Mouse (Mus musculus) spleen, adult 2 months (tissue): ENCODE results near the gene Eme2. TPM values are rescaled to one million over a fixed set of nuclear protein-coding genes. Genes with fewer than 3 reads are reported as not detected.

Experiments
- DNase-seq, 2 experiments: peaks; one replicate each; pipeline versions ENCODE4 v3.0.0 to v3.0.0-alpha.2; 2012 to 2021; ENCODE audit warnings: low spot score in 2 of 2, low read depth in 1 of 2
- H3K27ac ChIP-seq: fragments of 200-500 bp; 2 replicates; pipeline ENCODE4 v1.5.1; 2012; ENCODE audit warnings: low read length, inconsistent platforms; ENCODE audit not compliant: insufficient read depth
- H3K27me3 ChIP-seq: fragments of 200-500 bp; 2 replicates; pipeline ENCODE4 v1.6.1; 2012; ENCODE audit warnings: mild to moderate bottlenecking, moderate library complexity, low read length, inconsistent platforms; ENCODE audit not compliant: control insufficient read depth, insufficient read depth
- H3K36me3 ChIP-seq: fragments of 200-500 bp; 2 replicates; pipeline ENCODE4 v1.6.1; 2012; ENCODE audit warnings: mild to moderate bottlenecking, low read length, inconsistent platforms; ENCODE audit not compliant: control insufficient read depth, insufficient read depth
- H3K4me1 ChIP-seq: fragments of 200-500 bp; 2 replicates; pipeline ENCODE4 v1.6.1; 2011; ENCODE audit warnings: inconsistent platforms; ENCODE audit not compliant: control insufficient read depth, insufficient read depth, insufficient read length
- H3K4me3 ChIP-seq: fragments of 200-500 bp; 2 replicates; pipeline ENCODE4 v1.5.1; 2011; ENCODE audit warnings: mild to moderate bottlenecking, inconsistent platforms; ENCODE audit not compliant: insufficient read depth, insufficient read length; ENCODE audit errors: extremely low read depth
- CTCF ChIP-seq: fragments of 200-500 bp; IDR thresholded peaks from 2 replicates; pipeline ENCODE4 v1.5.1; 2011; ENCODE audit warnings: mild to moderate bottlenecking, inconsistent platforms; ENCODE audit not compliant: insufficient read depth, insufficient read length, insufficient replicate concordance; ENCODE audit errors: extremely low read depth
- POLR2A ChIP-seq: fragments of 200-500 bp; IDR thresholded peaks from 2 replicates; pipeline ENCODE4 v1.6.1; 2011; ENCODE audit warnings: low read depth, low read length, inconsistent platforms
- WGBS: fragments of 180-500 bp; shearing (Covaris S2); methylation state at CpG from one replicate; pipeline ENCODE4 v1.1.7; 2018; 5-methylcytosine and 5-hydroxymethylcytosine counted together
- polyA plus RNA-seq: library from polyadenylated mRNA; depleted of rRNA; stranded (reverse); fragments of >200 nt; gene quantifications from 2 replicates; pipeline ENCODE4 v1.2.3, GENCODE M21; 2012

Gene Eme2
- polyA plus RNA-seq, 1 experiment: 35.2 TPM

DNA sequence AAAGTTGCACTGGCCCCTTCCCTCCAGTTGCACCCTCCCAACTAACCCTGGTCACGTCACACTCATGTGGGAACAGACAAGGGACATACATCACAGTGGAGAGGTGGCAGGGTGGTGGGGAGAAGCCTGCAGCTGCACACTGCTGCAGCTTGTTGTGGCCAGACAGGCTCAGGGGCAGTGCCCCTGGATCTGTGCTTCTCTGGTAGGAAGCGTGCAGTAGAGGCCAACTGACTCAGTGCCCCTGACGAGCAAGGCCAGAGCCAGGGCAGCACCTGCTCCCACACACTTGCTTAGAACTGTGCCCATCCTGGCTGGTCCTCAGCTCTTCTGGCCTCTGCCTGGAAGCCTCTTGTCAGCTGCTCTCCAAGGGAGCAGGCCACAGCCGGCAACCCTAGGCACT is 2.7 kb upstream of the Eme2 start:
- Histone ChIP-seq H3K36me3 (peaks cover 30% of the 10 kb centered on the region), H3K27me3 (no peaks in the 10 kb centered on the region), H3K4me3 (no peak overlapping the region), H3K27ac (no peak overlapping the region), H3K4me1 (peaks cover 14% of the 10 kb centered on the region)
- TF ChIP-seq CTCF: no peak
- no peak for TF ChIP-seq POLR2A
- WGBS: 88% methylated on average over 4 of the region's 4 CpGs
- DNase-seq: no peak

DNA sequence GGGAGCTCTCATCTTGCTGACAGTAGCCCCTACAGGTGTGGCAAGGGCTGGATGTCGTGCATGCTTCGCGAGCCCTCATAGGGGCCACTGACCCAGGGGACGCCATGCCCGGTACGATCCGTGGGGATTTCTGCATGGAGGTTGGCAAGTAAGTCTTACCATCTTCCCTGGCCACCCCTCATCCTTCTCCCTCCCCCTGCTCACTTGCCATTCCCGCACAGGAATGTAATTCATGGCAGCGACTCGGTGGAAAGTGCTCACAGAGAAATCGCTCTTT is 2.0 kb upstream of the Eme2 start:
- TF ChIP-seq POLR2A: no peak
- TF ChIP-seq CTCF: no peak
- Histone ChIP-seq H3K27ac (peak overlapping the region; percentile 59; the same call in 1 of the 2 replicates), H3K36me3 (peaks cover 34% of the 10 kb centered on the region), H3K27me3 (no peaks in the 10 kb centered on the region), H3K4me3 (peak overlapping the region; percentile 86), H3K4me1 (peaks cover 14% of the 10 kb centered on the region)
- no peak for DNase-seq
- 65% methylated on average over 11 of the region's 11 CpGs for WGBS

DNA sequence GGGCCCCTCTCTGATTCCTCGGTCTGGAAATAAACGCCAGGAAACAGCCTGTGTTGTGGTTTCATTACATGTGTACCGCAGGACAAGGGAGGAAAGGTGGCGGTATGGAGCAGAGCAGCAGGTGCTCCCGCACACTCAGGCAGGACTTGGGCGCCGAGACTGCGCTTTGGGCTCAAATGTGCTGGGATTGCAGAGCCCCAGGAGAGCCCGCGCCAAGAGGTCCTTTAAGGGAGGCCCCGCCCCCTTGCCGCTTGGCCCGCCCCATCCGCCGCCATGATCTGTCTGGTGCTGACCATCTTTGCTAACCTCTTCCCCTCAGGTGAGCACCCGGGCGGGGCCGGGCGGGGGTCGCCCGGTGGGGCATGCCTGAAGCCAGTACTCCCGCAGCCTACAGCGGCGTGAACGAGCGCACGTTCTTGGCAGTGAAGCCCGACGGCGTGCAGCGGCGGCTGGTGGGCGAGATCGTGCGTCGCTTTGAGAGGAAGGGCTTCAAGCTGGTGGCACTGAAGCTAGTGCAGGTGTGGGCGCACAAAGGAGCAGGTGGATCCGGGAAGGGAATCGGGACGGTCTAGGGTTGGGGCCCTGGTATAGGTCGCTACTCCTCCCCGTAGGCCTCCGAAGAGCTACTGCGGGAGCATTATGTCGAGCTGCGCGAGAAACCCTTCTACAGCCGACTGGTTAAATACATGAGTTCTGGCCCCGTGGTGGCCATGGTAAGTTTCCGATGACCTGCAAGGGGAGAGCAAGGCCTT is 1.5 kb upstream of the Eme2 start, which contains the start of gene Nme3:
Nme3 (plus strand) TSS at position 260 of the 752 bp plus-strand sequence.
- peak within 1 kb of the TSS; percentile 91 for H3K27ac ChIP-seq
- TF ChIP-seq POLR2A (0 out of 2 replicates have a peak, but pooled peaks have one; percentile 6), CTCF (no peak)
- H3K36me3 ChIP-seq: peaks cover 29% of the 10 kb centered on the region
- 2% methylated on average over 50 of the region's 50 CpGs for WGBS
- no peaks in the 10 kb centered on the region for H3K27me3 ChIP-seq
- DNase-seq: peak in 1 of 2 experiments; percentile 68
- H3K4me1 ChIP-seq: peaks cover 14% of the 10 kb centered on the region
- H3K4me3 ChIP-seq: peak within 1 kb of the TSS; percentile 86

GRCm38 (mm10) chr17:24895571-24896240 is 819 bp upstream of the Eme2 start:
- H3K4me3 ChIP-seq: peak overlapping the region; percentile 86
- DNase-seq: no peak
- peaks cover 28% of the 10 kb centered on the region for H3K36me3 ChIP-seq
- no peaks in the 10 kb centered on the region for H3K27me3 ChIP-seq
- whole genome bisulfite sequencing: 3% methylated on average over 23 of the region's 23 CpGs
- H3K4me1 ChIP-seq: peaks cover 14% of the 10 kb centered on the region
- no peak for TF ChIP-seq CTCF
- H3K27ac ChIP-seq: peak overlapping the region; percentile 91

DNA sequence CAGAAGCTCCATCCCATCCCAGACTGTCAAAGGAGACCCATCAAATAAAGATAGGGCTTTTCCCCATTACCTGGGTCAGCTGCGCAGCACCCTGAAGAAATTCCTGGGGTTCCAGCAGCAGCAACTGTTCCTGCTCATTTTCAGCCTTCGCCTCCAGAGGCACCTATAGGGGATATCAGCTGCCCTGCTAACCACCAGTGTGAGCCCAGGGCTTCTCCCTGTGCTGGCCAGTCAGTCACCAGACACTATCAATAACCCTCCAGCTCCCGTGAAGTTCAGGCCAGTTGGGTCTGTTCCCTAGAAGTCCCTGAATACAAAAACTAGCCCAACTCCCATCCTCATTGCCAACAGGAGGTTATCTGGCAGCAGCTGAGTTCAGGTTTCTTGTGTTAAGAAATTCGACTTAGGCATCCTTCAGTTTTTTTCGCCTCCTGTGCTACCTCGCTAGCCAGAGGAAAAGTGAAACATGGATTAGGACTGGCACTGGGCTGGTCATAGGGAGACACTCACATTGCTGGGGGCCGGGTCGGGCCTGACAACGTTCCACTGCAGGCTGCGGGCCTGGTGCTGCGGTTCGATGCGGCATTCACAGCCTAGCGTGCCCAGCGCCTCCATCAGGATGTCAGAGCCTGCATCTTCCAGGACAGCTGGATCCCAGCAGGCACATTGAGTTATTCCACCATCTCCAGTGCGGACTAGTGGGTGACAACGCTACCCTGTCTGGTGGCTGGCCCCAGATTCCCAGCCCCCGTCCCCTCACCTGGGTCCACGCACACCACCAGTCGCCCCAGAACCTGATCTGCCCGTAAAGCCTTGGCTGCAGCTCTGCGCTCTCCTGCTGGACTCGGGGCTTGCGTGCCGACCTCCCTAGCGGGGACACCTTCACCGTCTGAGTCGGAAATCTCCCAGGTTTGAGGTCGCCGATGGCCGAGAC is 559 bp downstream of the Eme2 start:
- peaks cover 19% of the 10 kb centered on the region for H3K36me3 ChIP-seq
- H3K27me3 ChIP-seq: no peaks in the 10 kb centered on the region
- peak overlapping the region; percentile 86 for H3K4me3 ChIP-seq
- no peak for DNase-seq
- peak overlapping the region; percentile 91 for H3K27ac ChIP-seq
- 13% methylated on average over 30 of the region's 31 CpGs for WGBS
- peaks cover 14% of the 10 kb centered on the region for H3K4me1 ChIP-seq
- TF ChIP-seq CTCF (no peak), POLR2A (no peak)

DNA sequence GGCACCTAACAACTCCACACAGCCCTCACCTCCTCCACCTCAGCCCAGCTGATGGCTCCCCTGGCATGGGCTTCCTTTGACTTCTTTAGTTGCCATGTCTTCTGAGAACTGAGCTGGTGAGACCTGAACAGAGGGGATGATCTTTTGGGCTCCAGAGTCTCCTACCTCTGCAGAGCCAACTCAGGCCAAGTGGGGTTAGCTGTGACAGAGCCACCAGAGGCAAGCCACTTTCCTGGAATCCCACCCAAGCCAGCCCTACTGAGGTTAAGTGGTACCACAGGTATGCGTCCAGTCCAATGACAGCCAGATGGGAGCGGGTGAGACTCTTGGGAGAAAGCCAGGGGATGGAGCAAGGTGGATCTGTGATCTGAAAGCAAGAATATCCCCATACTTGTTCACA is 1.6 kb downstream of the Eme2 start:
- no peak overlapping the region for H3K27ac ChIP-seq
- WGBS: 91% methylated on average over 2 of the region's 2 CpGs
- no peak for TF ChIP-seq CTCF
- no peak for TF ChIP-seq POLR2A

More for the DNA sequence above, 1.6 kb downstream of the Eme2 start:
- DNase-seq: no peak
- Histone ChIP-seq H3K36me3 (peaks cover 19% of the 10 kb centered on the region), H3K4me1 (peaks cover 14% of the 10 kb centered on the region), H3K4me3 (no peak overlapping the region), H3K27me3 (no peaks in the 10 kb centered on the region)
